Mouse (Mus musculus): ENCODE results near the gene Jakmip3.

- TF ChIP-seq CTCF (IDR thresholded peaks at IDR 0.05; ENCODE audit: borderline replicate concordance, insufficient read depth, low read length) (no peak), POLR2A (IDR thresholded peaks at IDR 0.05; ENCODE audit: low read depth, low read length) (no peak)
Observed at GRCm38 (mm10) chr7:139002692-139003091, 62.2 kb downstream of the Jakmip3 start.
